Mouse (Mus musculus) heart, adult 8-10 months (tissue): ENCODE data around the gene Lypd4. TPM values are rescaled to one million over a fixed set of nuclear protein-coding genes. Genes with fewer than 3 reads are reported as not detected.
"Not testable (repeated sequence)": the region's sequence is repeated elsewhere in the genome, so short reads cannot be mapped to it uniquely, and the experiment has no call there.

ENCODE experiments used
- DNase-seq: peaks from one replicate; pipeline ENCODE4 v3.0.0; 2022; ENCODE audit warnings: low spot score
- total RNA-seq, 4 experiments: library from RNA; stranded (reverse); gene quantifications; 2 replicates each; pipeline ENCODE4 v1.2.4; 2022

The Lypd4 gene
- total RNA-seq, 4 experiments from 2014 or later, result not detected

- no peak for DNase-seq
Observed at GRCm38 (mm10) chr7:24850899-24851303, 18.8 kb downstream of the Lypd4 start.

- DNase-seq, result no peak
Observed at GRCm38 (mm10) chr7:24850162-24850561, 19.6 kb downstream of the Lypd4 start.

- not testable (repeated sequence) for DNase-seq
Observed at GRCm38 (mm10) chr7:24846576-24846975, 23.2 kb downstream of the Lypd4 start.

GRCm38 (mm10) chr7:24845713-24846112, 24.0 kb downstream of the Lypd4 start:
- no peak for DNase-seq

- DNase-seq, result no peak
Observed at GRCm38 (mm10) chr7:24845181-24845580, 24.6 kb downstream of the Lypd4 start.

GRCm38 (mm10) chr7:24844144-24844543, 25.6 kb downstream of the Lypd4 start:
- no peak for DNase-seq

- DNase-seq, result no peak
Observed at GRCm38 (mm10) chr7:24841009-24841408, 28.7 kb downstream of the Lypd4 start.

- no peak for DNase-seq
Observed at GRCm38 (mm10) chr7:24840331-24840730, 29.4 kb downstream of the Lypd4 start.

GRCm38 (mm10) chr7:24839410-24839808, 30.3 kb downstream of the Lypd4 start:
- no peak for DNase-seq

GRCm38 (mm10) chr7:24838732-24839409, 30.9 kb downstream of the Lypd4 start:
- DNase-seq, result not testable (repeated sequence)

- DNase-seq, result no peak
Observed at GRCm38 (mm10) chr7:24827181-24827580, 42.6 kb downstream of the Lypd4 start.

- no peak for DNase-seq
Observed at GRCm38 (mm10) chr7:24824452-24824851, 45.3 kb downstream of the Lypd4 start.

GRCm38 (mm10) chr7:24817502-24817901, 52.2 kb downstream of the Lypd4 start:
- peak; percentile 52 for DNase-seq

Other genes starting within 250 kb of the Lypd4 start
- gene Lypd3, start 233.4 kb downstream of the Lypd4 start, total RNA-seq, result not detected
- not detected for gene Tex101, start 193.3 kb downstream of the Lypd4 start, total RNA-seq
- not detected for gene BC049730, start 160.7 kb downstream of the Lypd4 start, total RNA-seq
- gene Gm4763, start 143.0 kb downstream of the Lypd4 start, total RNA-seq, result not detected
- gene Cd177, start 109.6 kb downstream of the Lypd4 start, total RNA-seq, result 1 to 10 TPM in 1 of 4 experiments, not detected in 3; 1.6 TPM
- gene Ceacam10, start 92.7 kb downstream of the Lypd4 start, total RNA-seq, result not detected
- gene Gm9844, start 7.7 kb downstream of the Lypd4 start, total RNA-seq, result not detected
- gene Dmrtc2, start 116 bp upstream of the Lypd4 start, total RNA-seq, result not detected
- gene Rps19, start 14.4 kb upstream of the Lypd4 start, total RNA-seq, result 100 to 1,000 TPM; 468 to 567 (median 530) TPM
- gene Cd79a, start 27.4 kb upstream of the Lypd4 start, total RNA-seq, result 1 to 10 TPM in 1 of 4 experiments, under 1 TPM in 3; 0.35 to 2.1 (median 0.66) TPM
- 10 to 100 TPM; 31.8 to 45.5 (median 43.8) TPM for gene Arhgef1, start 33.0 kb upstream of the Lypd4 start, total RNA-seq
- gene Gm4881, start 74.6 kb upstream of the Lypd4 start, total RNA-seq, result not detected
- 100 to 1,000 TPM; 297 to 375 (median 324) TPM for gene Rabac1, start 102.8 kb upstream of the Lypd4 start, total RNA-seq
- 1 to 10 TPM in 2 of 4 experiments, under 1 TPM in 2; 0.60 to 3.3 (median 1.3) TPM for gene Atp1a3, start 136.0 kb upstream of the Lypd4 start, total RNA-seq
- 1 to 10 TPM; 3.7 to 4.5 (median 3.8) TPM for gene Grik5, start 202.4 kb upstream of the Lypd4 start, total RNA-seq
- 10 to 100 TPM in 1 of 4 experiments, 1 to 10 TPM in 3; 7.9 to 10.0 (median 9.0) TPM for gene Zfp574, start 202.6 kb upstream of the Lypd4 start, total RNA-seq